Mouse (Mus musculus) ES-Bruce4 (cell line): ENCODE data around the gene Ankmy1.

Experiments used
- CTCF ChIP-seq: IDR thresholded peaks from one replicate; pipeline ENCODE4 v1.8.1; 2011; ENCODE audit warnings: low read depth, low read length
- POLR2A ChIP-seq: IDR thresholded peaks from one replicate; pipeline ENCODE4 v1.8.1; 2011; ENCODE audit warnings: low read length; ENCODE audit not compliant: insufficient read depth

- TF ChIP-seq CTCF (no peak), POLR2A (no peak)
Measured at GRCm38 (mm10) chr1:92911721-92912138, 9.0 kb upstream of the Ankmy1 start.
